Mouse (Mus musculus): ENCODE results near the gene Nppa. TPM values are rescaled to one million over a fixed set of nuclear protein-coding genes. Genes with fewer than 3 reads are reported as not detected.

Nppa gene
- total and polyA plus RNA-seq, 2 experiments: not detected

DNA sequence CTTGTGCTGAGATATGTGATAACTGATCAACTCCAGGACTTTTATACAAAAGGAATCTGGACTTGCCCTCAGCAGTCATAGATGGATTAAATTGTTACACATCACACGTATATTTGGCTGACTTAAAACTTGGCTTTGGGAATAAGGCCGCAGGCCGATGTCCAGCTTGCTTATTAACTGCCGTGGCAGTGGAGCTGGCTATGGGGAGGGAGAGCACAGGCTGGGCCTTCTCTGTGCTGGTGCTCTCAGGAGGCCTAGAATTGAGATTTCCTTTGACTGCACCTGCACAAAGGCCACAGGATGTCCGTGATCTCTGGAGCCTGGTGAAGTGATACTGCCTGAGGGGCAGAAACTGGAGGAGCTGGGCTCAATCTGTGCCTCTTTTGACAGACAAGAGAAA lies 30.0 kb downstream of the Nppa start:
- TF ChIP-seq CTCF (IDR thresholded peaks at IDR 0.05; ENCODE audit: low read depth, low read length) (no peak), POLR2A (IDR thresholded peaks at IDR 0.05; ENCODE audit: extremely low read depth, insufficient read depth, low read length) (no peak)
- H3K27me3 ChIP-seq (ENCODE audit: control insufficient read depth, insufficient read depth, low read length): no peaks in the 10 kb centered on the region
- DNase-seq (ENCODE audit: extremely low read depth, low read depth, low spot score): no peak
- peaks cover 7% of the 10 kb centered on the region for H3K36me3 ChIP-seq (ENCODE audit: control insufficient read depth, insufficient read depth, low read length)
- no peak overlapping the region for H3K4me3 ChIP-seq (ENCODE audit: insufficient read depth, low read depth, low read length)
- 58% methylated on average over 5 of the region's 5 CpGs for WGBS
- no peaks in the 10 kb centered on the region for H3K79me2 ChIP-seq (ENCODE audit: control insufficient read depth, insufficient read depth, low read length)
- H3K27ac ChIP-seq (replicated peaks; ENCODE audit: insufficient read depth, low read depth, low read length): no peak overlapping the region
- no peak overlapping the region for H3K9ac ChIP-seq (ENCODE audit: low read depth, low read length)
- no peaks in the 10 kb centered on the region for H3K4me1 ChIP-seq (ENCODE audit: control insufficient read depth, insufficient read depth, low read length)

- no peak for DNase-seq (ENCODE audit: extremely low read depth, low read depth, low spot score)
Measured at GRCm38 (mm10) chr4:148033858-148034410, 33.4 kb downstream of the Nppa start.

GRCm38 (mm10) chr4:148035440-148035839 lies 34.9 kb downstream of the Nppa start:
- no peaks in the 10 kb centered on the region for H3K36me3 ChIP-seq (ENCODE audit: control insufficient read depth, insufficient read depth, low read length)
- no peak for DNase-seq (ENCODE audit: extremely low read depth, low read depth, low spot score)
- TF ChIP-seq POLR2A (IDR thresholded peaks at IDR 0.05; ENCODE audit: extremely low read depth, insufficient read depth, low read length): no peak
- no peak for TF ChIP-seq CTCF (IDR thresholded peaks at IDR 0.05; ENCODE audit: low read depth, low read length)
- no peak overlapping the region for H3K27ac ChIP-seq (replicated peaks; ENCODE audit: insufficient read depth, low read depth, low read length)
- H3K4me1 ChIP-seq (ENCODE audit: control insufficient read depth, insufficient read depth, low read length): peaks cover 13% of the 10 kb centered on the region
- 95% methylated on average over 3 of the region's 3 CpGs for WGBS
- no peak overlapping the region for H3K9ac ChIP-seq (ENCODE audit: low read depth, low read length)
- no peak overlapping the region for H3K4me3 ChIP-seq (ENCODE audit: insufficient read depth, low read depth, low read length)
- H3K27me3 ChIP-seq (ENCODE audit: control insufficient read depth, insufficient read depth, low read length): no peaks in the 10 kb centered on the region
- H3K79me2 ChIP-seq (ENCODE audit: control insufficient read depth, insufficient read depth, low read length): no peaks in the 10 kb centered on the region

More at GRCm38 (mm10) chr4:148033858-148034410, 33.4 kb downstream of the Nppa start:
- 0 out of 2 replicates have a peak, but pooled peaks cover 2% of the 10 kb centered on the region for H3K4me1 ChIP-seq (ENCODE audit: control insufficient read depth, insufficient read depth, low read length)
- no peak overlapping the region for H3K9ac ChIP-seq (ENCODE audit: low read depth, low read length)
- H3K36me3 ChIP-seq (ENCODE audit: control insufficient read depth, insufficient read depth, low read length): peaks cover 6% of the 10 kb centered on the region
- no peaks in the 10 kb centered on the region for H3K79me2 ChIP-seq (ENCODE audit: control insufficient read depth, insufficient read depth, low read length)
- 93% methylated on average over 7 of the region's 7 CpGs for WGBS
- no peak overlapping the region for H3K4me3 ChIP-seq (ENCODE audit: insufficient read depth, low read depth, low read length)
- no peaks in the 10 kb centered on the region for H3K27me3 ChIP-seq (ENCODE audit: control insufficient read depth, insufficient read depth, low read length)
- H3K27ac ChIP-seq (replicated peaks; ENCODE audit: insufficient read depth, low read depth, low read length): no peak overlapping the region
- TF ChIP-seq POLR2A (IDR thresholded peaks at IDR 0.05; ENCODE audit: extremely low read depth, insufficient read depth, low read length) (no peak), CTCF (IDR thresholded peaks at IDR 0.05; ENCODE audit: low read depth, low read length) (no peak)

DNA sequence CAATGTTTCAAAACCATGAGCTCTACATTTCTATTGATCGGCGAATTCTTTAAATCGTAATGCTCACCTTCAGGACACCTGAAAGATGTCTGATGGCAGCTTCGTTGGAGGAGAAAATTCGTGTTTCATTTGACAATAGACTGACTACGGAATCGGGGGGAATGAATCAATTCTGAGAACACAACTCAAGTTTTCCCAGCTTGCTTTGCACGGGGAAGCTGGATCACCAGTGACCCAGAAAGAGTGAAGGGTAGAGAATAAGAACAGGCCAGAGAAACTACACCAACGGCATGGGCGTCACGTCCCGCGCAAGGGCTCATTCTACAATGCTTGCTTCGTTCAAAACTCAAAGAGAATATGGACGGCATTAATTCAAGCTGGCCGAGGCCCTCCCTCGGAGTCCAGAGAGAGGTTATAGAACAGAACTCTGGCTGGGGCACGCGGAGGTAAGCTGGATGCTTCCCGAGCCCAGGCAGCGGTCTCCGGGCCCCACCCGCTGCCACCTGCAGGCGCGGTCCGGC lies 37.6 kb downstream of the Nppa start:
- H3K9ac ChIP-seq (ENCODE audit: low read depth, low read length): peak overlapping the region; percentile 86
- WGBS: 5% methylated on average over 26 of the region's 26 CpGs
- TF ChIP-seq CTCF (IDR thresholded peaks at IDR 0.05; ENCODE audit: low read depth, low read length): no peak
- no peak for TF ChIP-seq POLR2A (IDR thresholded peaks at IDR 0.05; ENCODE audit: extremely low read depth, insufficient read depth, low read length)
- peaks cover 19% of the 10 kb centered on the region for H3K4me1 ChIP-seq (ENCODE audit: control insufficient read depth, insufficient read depth, low read length)
- no peaks in the 10 kb centered on the region for H3K27me3 ChIP-seq (ENCODE audit: control insufficient read depth, insufficient read depth, low read length)
- H3K4me3 ChIP-seq (ENCODE audit: insufficient read depth, low read depth, low read length): peak overlapping the region; percentile 94
- H3K36me3 ChIP-seq (ENCODE audit: control insufficient read depth, insufficient read depth, low read length): peaks cover 4% of the 10 kb centered on the region; the same call in 1 of the 2 replicates
- no peaks in the 10 kb centered on the region; the same call in 1 of the 2 replicates for H3K79me2 ChIP-seq (ENCODE audit: control insufficient read depth, insufficient read depth, low read length)
- DNase-seq (ENCODE audit: extremely low read depth, low read depth, low spot score): no peak
- peak overlapping the region; percentile 88 for H3K27ac ChIP-seq (replicated peaks; ENCODE audit: insufficient read depth, low read depth, low read length)

DNA sequence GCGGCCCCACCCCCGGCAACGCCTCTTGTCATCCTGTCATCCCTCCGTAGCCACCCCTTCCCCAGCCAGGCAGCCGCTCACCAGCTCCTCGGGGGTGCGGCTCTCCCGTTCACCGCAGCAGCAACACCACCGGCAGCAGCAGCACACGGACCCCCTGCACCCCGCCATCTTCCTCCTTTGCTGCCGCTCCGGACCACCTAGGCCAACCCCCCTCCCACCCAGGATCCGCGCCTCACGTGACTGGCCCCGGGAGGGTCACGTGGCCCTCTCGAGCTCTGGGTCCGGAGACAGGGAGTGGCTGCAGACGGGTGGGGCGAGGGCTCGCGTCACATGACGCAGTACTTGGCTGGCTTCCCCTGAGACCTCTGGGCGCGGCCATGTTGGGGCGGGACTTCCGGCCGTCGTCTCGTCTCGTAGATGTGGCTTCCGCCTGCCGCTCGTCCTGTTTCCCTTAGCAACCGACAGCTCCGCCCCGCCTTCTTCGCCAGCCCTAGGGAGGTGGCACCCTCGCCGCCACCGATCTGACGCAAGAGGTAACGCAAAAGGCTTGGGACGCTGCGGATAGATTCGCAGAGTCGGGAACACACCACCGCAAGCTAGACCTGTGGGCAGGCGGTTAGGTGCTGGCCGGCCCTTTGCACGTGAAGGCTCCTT lies 38.2 kb downstream of the Nppa start, which contains the start of the genes Clcn6 and Mthfr:
Gene Clcn6 (minus strand): TSS at position 222 of the 654 bp plus-strand sequence.
Gene Mthfr (plus strand): TSS at position 478 of the 654 bp plus-strand sequence.
- peak; percentile 94 for DNase-seq (ENCODE audit: extremely low read depth, low read depth, low spot score)
- under 1% methylated on average over 54 of the region's 54 CpGs for WGBS

More for the DNA sequence above, 38.2 kb downstream of the Nppa start, which contains the start of the genes Clcn6 and Mthfr:
- Histone ChIP-seq H3K4me1 (ENCODE audit: control insufficient read depth, insufficient read depth, low read length) (peaks cover 19% of the 10 kb centered on the region), H3K36me3 (ENCODE audit: control insufficient read depth, insufficient read depth, low read length) (peaks cover 4% of the 10 kb centered on the region; the same call in 1 of the 2 replicates), H3K27me3 (ENCODE audit: control insufficient read depth, insufficient read depth, low read length) (no peaks in the 10 kb centered on the region), H3K9ac (ENCODE audit: low read depth, low read length) (peak within 1 kb of the TSS; percentile 86), H3K79me2 (ENCODE audit: control insufficient read depth, insufficient read depth, low read length) (no peaks in the 10 kb centered on the region; the same call in 1 of the 2 replicates), H3K4me3 (ENCODE audit: insufficient read depth, low read depth, low read length) (peak within 1 kb of the TSS; percentile 94), H3K27ac (replicated peaks; ENCODE audit: insufficient read depth, low read depth, low read length) (peak within 1 kb of the TSS; percentile 88)
- peak; percentile 71 for TF ChIP-seq POLR2A (IDR thresholded peaks at IDR 0.05; ENCODE audit: extremely low read depth, insufficient read depth, low read length)
- TF ChIP-seq CTCF (IDR thresholded peaks at IDR 0.05; ENCODE audit: low read depth, low read length): no peak
